ENCODE assay signal across 21 mouse cellular contexts in genomic region chr11:6160663-6161271, GRCm38 (mm10). TPM values are rescaled to one million over a fixed set of nuclear protein-coding genes. Genes with fewer than 3 reads are reported as not detected.
DNase-seq lines count a peak whose midpoint lies in the region; ATAC-seq and TF ChIP-seq lines count a peak whose summit lies in the region.
"Had no signal": no experiment of that assay in that cellular context is flagged by ENCODE, and none has a peak within 500 bp of the region (broad histone marks: within the 10 kb centered on the region; RNA-seq: fewer than 3 reads in every experiment).

No protein-coding gene starts in this region.

- H3K4me2 ChIP-seq in liver, embryonic 15.5 days = no peak overlapping the region
- no peak overlapping the region for H3K4me2 ChIP-seq in liver, embryonic 12.5 days
- no peak overlapping the region for H3K4me2 ChIP-seq in liver, postnatal 0 days (ENCODE audit: low read depth, low read length)
- H3K4me2 ChIP-seq: limb, embryonic 15.5 days had no signal

- H3K27me3 ChIP-seq in liver, embryonic 15.5 days = no peaks in the 10 kb centered on the region
- no peaks in the 10 kb centered on the region for H3K27me3 ChIP-seq in liver, embryonic 12.5 days (replicated peaks)
- H3K27me3 ChIP-seq in liver, postnatal 0 days (ENCODE audit: insufficient read depth, low read length) = no peaks in the 10 kb centered on the region
- H3K27me3 ChIP-seq: limb, embryonic 15.5 days; Patski had no signal

- WGBS in liver, embryonic 15.5 days (ENCODE audit: insufficient replicate concordance) = 57% methylated on average over 3 of the region's 3 CpGs
- WGBS in liver, embryonic 12.5 days (ENCODE audit: insufficient replicate concordance) = 75% methylated on average over 3 of the region's 3 CpGs
- 54% methylated on average over 3 of the region's 3 CpGs for WGBS in liver, postnatal 0 days (ENCODE audit: insufficient replicate concordance)

- no peak for TF ChIP-seq EP300 in liver, postnatal 0 days (IDR thresholded peaks at IDR 0.05; ENCODE audit: low read depth)

- H3K4me1 ChIP-seq in liver, embryonic 15.5 days (replicated peaks) = peaks cover 26% of the 10 kb centered on the region
- H3K4me1 ChIP-seq in liver, embryonic 12.5 days = peaks cover 44% of the 10 kb centered on the region
- peaks cover 42% of the 10 kb centered on the region for H3K4me1 ChIP-seq in liver, postnatal 0 days (ENCODE audit: insufficient read depth)
- H3K4me1 ChIP-seq: embryonic facial prominence, embryonic 10.5 days; hindbrain, embryonic 10.5 days had no signal

- no peaks in the 10 kb centered on the region for H3K9me3 ChIP-seq in liver, embryonic 15.5 days (replicated peaks)
- no peaks in the 10 kb centered on the region for H3K9me3 ChIP-seq in liver, embryonic 12.5 days (replicated peaks)
- H3K9me3 ChIP-seq in liver, postnatal 0 days (ENCODE audit: low read length) = no peaks in the 10 kb centered on the region
- H3K9me3 ChIP-seq: embryonic facial prominence, embryonic 10.5 days; hindbrain, embryonic 10.5 days; limb, embryonic 15.5 days had no signal

- no peak for TF ChIP-seq CTCF in gastrocnemius, adult 2 months (IDR thresholded peaks at IDR 0.05)
- no peak for TF ChIP-seq CTCF in liver, postnatal 0 days (IDR thresholded peaks at IDR 0.05; ENCODE audit: low read depth)

- ATAC-seq in liver, embryonic 15.5 days (ENCODE audit: insufficient read depth) = no peak
- no peak for ATAC-seq in liver, embryonic 12.5 days
- ATAC-seq in liver, postnatal 0 days = peak; percentile 63
- ATAC-seq: forebrain, embryonic 14.5 days; Patski had no signal

- no peaks in the 10 kb centered on the region for H3K36me3 ChIP-seq in liver, embryonic 15.5 days (replicated peaks)
- no peaks in the 10 kb centered on the region for H3K36me3 ChIP-seq in liver, embryonic 12.5 days
- no peaks in the 10 kb centered on the region for H3K36me3 ChIP-seq in liver, postnatal 0 days (replicated peaks; ENCODE audit: insufficient read depth, low read length)
- H3K36me3 ChIP-seq: limb, embryonic 15.5 days had no signal

- DNase-seq in gastrocnemius, adult 2 months = no peak
- no peak for DNase-seq in gastrocnemius, adult 18-20 months (ENCODE audit: low spot score)
- peak; percentile 70 for DNase-seq in R1 (ENCODE audit: low read depth, low spot score)
- no peak for DNase-seq in liver, postnatal 0 days
- DNase-seq in retina, postnatal 1 day = no peak
- no peak for DNase-seq in cerebellum, postnatal 36 days
- DNase-seq: adrenal gland, postnatal 14 days; B cell, adult 2 months; kidney, adult 18-20 months; layer of hippocampus, postnatal 36 days; lung, postnatal 10 days; right cerebral cortex, adult 18-20 months had no signal

- H3K27ac ChIP-seq in gastrocnemius, adult 2 months = peak overlapping the region; percentile 35; the same call in 1 of the 2 replicates
- peak overlapping the region; percentile 7; the same call in 1 of the 2 replicates for H3K27ac ChIP-seq in liver, embryonic 15.5 days (replicated peaks)
- H3K27ac ChIP-seq in liver, embryonic 12.5 days = no peak overlapping the region
- peak overlapping the region; percentile 80 for H3K27ac ChIP-seq in liver, postnatal 0 days (ENCODE audit: low read depth)
- H3K27ac ChIP-seq: embryonic facial prominence, embryonic 10.5 days; hindbrain, embryonic 10.5 days; kidney, postnatal 0 days; limb, embryonic 15.5 days; stomach, postnatal 0 days had no signal

- intact Hi-C loops in gastrocnemius, adult 2 months (cut with DNase I) = no loop called here

- H3K4me3 ChIP-seq in gastrocnemius, adult 2 months = no peak overlapping the region
- no peak overlapping the region for H3K4me3 ChIP-seq in liver, embryonic 15.5 days (replicated peaks)
- H3K4me3 ChIP-seq in liver, embryonic 12.5 days = no peak overlapping the region
- H3K4me3 ChIP-seq in liver, postnatal 0 days (ENCODE audit: low read depth, low read length) = no peak overlapping the region
- H3K4me3 ChIP-seq: embryonic facial prominence, embryonic 10.5 days; hindbrain, embryonic 10.5 days; limb, embryonic 15.5 days had no signal

- H3K9ac ChIP-seq in liver, embryonic 15.5 days = no peak overlapping the region
- no peak overlapping the region for H3K9ac ChIP-seq in liver, embryonic 12.5 days
- no peak overlapping the region for H3K9ac ChIP-seq in liver, postnatal 0 days (replicated peaks)
- H3K9ac ChIP-seq: limb, embryonic 15.5 days had no signal

RNA-seq across cellular contexts. Expression of gene A730071L15Rik, which starts 39.1 kb away (rescaled TPM):
- under 1 TPM; 0.15 to 0.20 TPM for total RNA-seq in gastrocnemius, adult 2 months (2021)
- total RNA-seq in gastrocnemius, adult 18-20 months (2021) = under 1 TPM in 1 of 2 experiments, not detected in 1; 0.14 TPM
- polyA plus RNA-seq in liver, embryonic 15.5 days (2015; fragmentation: Nextera tagmentation; extraction: Ambion mirVana) = 0.14 TPM in 1 of 2 replicates, not detected in the other
- polyA plus RNA-seq in liver, embryonic 12.5 days (2016; fragmentation: Nextera tagmentation; extraction: Ambion mirVana) = 0.08 and 0.21 TPM in 2 replicates
- polyA plus RNA-seq in liver, postnatal 0 days (2015; fragmentation: Nextera tagmentation; extraction: Ambion mirVana) = 0.28 and 0.31 TPM in 2 replicates
- total RNA-seq: adrenal gland, postnatal 14 days had no signal

RNA-seq across cellular contexts. Expression of gene Nudcd3, which starts 39.4 kb away (rescaled TPM):
- 10 to 100 TPM; 64.3 to 67.9 TPM for total RNA-seq in gastrocnemius, adult 2 months (2021)
- total RNA-seq in gastrocnemius, adult 18-20 months (2021) = 10 to 100 TPM; 65.0 to 70.0 TPM
- 12.3 and 13.0 TPM in 2 replicates for polyA plus RNA-seq in liver, embryonic 15.5 days (2015; fragmentation: Nextera tagmentation; extraction: Ambion mirVana)
- 20.9 and 21.7 TPM in 2 replicates for polyA plus RNA-seq in liver, embryonic 12.5 days (2016; fragmentation: Nextera tagmentation; extraction: Ambion mirVana)
- 7.7 and 9.2 TPM in 2 replicates for polyA plus RNA-seq in liver, postnatal 0 days (2015; fragmentation: Nextera tagmentation; extraction: Ambion mirVana)
